Mouse (Mus musculus) monocyte, adult 2 months (primary cell): ENCODE data around the gene Irf7.
"Not testable (repeated sequence)": the region's sequence is repeated elsewhere in the genome, so short reads cannot be mapped to it uniquely, and the experiment has no call there.

Experiments used
- DNase-seq, 2 experiments: peaks; one replicate each; pipeline ENCODE4 v3.0.0; 2022; ENCODE audit warnings: low spot score in 2 of 2, low read depth in 1 of 2

The Irf7 gene

DNA sequence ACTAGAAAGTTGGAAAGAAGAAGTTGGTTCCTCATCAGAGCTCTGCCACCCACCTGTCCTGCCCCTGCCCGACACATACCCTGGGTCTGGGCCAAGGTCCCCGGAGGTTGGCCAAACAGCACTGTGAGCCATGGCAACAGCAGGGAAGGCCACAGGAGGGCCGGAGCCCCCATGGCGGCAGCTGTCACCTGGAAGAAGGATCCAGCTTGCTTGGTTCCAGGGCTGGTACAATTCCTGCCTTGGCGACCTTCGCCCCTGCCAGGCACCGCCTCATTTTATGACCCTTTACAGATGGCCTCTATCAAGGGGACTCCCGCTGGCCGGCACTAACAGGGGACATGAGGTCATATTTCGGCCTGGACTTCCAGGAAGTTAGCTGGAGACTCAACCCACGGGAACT, 10.3 kb upstream of the Irf7 start, which contains the start of gene Cdhr5:
Gene Cdhr5, minus strand, starts transcription at position 241 of the 400 bp plus-strand sequence.
- no peak for DNase-seq

DNA sequence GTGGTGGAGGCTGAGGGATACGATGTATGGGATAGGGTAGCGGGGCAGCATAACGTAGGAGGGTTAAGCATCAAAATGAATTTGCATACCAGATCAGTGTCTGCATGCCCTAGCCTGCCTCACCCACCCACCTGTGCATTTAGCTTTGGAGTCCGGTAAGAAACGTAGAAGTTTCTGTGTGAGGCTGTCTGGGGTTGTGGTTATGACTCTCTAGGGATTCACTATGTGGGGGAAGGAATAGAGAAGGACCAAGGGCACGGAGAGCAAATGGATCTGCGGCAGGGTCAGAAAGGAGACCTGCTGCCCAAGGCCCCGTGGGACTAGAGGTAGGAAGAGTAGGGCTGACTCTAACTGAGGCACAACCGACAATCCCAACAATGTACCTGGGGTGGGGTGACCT, 9.1 kb upstream of the Irf7 start:
- DNase-seq, result no peak

DNA sequence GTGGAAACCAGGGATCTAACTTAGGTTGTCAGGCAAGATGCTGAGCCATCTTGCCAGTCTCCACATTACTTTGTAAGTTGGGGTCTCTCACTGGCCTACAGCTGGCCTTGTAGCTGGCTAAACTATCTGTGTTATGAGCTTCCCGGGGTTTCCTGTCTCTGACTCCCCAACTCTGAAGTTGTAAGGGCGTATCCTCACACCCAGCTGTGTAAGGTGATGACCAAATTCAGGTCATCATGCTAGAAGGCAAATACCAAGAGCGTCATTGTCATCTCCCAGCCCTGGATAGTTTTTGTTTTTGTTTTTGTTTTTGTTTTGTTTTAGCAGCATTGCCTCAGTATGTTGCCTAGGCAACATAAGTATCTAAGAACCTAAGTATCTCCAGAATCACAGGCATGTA, 4.3 kb upstream of the Irf7 start:
- DNase-seq, result no peak

DNA sequence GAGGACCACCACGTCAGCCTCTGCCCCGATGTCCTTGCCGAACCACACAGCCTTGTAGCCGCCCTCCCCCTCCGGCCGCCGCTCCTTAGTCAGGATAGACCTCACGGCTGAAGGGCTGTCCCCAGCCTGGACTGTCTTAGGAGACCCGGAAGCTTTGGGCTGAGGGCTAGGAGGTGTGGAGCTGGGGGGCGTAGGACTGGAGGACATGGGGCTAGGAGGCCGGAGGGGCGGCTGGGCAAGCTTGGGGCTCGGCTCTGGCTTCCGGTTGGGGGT, 2.9 kb upstream of the Irf7 start:
- peak in 1 of 2 experiments; percentile 21 for DNase-seq

GRCm38 (mm10) chr7:141268466-141269272, 2.4 kb upstream of the Irf7 start:
- peak; percentile 54 to 61 for DNase-seq

- no peak for DNase-seq
Measured at GRCm38 (mm10) chr7:141265411-141265738, 906 bp downstream of the Irf7 start.

DNA sequence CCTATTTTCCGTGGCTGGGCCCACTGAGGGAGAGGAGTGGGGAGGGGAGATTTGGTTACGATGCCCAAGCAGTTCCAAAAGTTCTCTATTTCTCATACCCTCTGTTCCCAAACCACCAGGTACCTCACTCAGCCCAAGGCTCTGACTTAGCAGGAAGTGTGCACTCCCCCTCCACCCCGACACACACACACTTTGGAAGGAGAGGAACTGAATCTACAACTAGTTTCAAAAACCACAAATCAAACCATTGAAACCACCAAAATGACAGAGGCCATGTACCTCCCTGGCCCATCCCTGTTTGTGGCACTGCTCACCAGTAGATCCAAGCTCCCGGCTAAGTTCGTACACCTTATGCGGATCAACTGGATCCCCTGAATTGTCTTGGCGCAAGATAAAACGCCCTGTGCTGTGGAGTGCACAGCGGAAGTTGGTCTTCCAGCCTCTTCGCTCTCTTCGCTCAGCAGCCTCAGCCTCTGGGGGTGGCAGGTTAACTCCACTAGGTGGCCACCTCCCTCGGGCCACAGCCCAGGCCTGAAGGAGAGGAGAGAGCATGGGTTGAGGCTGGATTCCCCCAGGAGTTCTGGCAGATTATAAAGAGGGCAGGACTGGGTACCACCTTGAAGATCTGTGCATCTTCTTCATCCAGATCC, 1.4 kb downstream of the Irf7 start:
- DNase-seq, result peak in 1 of 2 experiments; percentile 44

GRCm38 (mm10) chr7:141264041-141264700, 2.1 kb downstream of the Irf7 start:
- DNase-seq, result no peak

GRCm38 (mm10) chr7:141263640-141264039, 2.6 kb downstream of the Irf7 start:
- no peak for DNase-seq

- DNase-seq, result no peak
Measured at GRCm38 (mm10) chr7:141261480-141261879, 4.8 kb downstream of the Irf7 start.

DNA sequence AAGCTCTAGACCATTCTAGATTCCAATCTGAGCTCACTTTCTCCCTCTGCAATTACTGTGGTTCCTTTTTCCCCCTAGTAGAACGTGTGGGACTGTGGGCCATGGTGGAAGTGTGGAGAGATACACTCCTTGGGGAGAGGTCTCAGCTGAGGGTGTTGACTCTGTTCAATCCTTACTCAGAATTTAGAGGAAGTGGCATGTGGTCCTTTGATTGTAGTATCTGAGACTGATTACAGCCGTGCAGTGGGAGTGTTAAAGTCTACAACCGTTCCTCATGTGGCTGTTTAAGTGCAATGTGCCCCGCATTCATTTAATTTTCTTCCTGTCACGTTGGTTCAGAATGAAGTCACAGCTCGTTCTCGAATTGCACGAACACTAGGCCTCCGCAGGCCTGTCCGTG, 10.1 kb downstream of the Irf7 start:
- DNase-seq, result no peak

DNA sequence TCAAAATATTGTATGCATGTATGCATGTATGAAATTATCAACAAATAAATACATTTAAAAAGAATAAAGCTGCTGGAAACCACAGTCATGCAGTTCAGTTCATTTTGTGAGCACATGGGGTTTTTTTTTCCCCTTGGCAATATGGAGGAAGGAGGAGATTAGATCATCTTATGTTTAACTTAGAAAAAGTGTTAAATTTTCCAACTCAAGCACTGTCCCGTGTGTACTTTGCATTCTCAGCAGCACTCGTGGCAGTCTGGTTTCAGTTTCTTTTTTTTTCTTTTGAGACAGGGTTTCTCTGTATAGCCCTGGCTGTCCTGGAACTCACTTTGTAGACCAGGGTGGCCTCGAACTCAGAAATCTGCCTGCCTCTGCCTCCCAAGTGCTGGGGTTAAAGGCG, 15.8 kb downstream of the Irf7 start:
- not testable (repeated sequence) for DNase-seq

- DNase-seq, result no peak
Measured at GRCm38 (mm10) chr7:141231551-141231950, 34.7 kb downstream of the Irf7 start.

GRCm38 (mm10) chr7:141231111-141231510, 35.2 kb downstream of the Irf7 start:
- no peak for DNase-seq

GRCm38 (mm10) chr7:141230570-141230969, 35.7 kb downstream of the Irf7 start:
- no peak for DNase-seq

DNA sequence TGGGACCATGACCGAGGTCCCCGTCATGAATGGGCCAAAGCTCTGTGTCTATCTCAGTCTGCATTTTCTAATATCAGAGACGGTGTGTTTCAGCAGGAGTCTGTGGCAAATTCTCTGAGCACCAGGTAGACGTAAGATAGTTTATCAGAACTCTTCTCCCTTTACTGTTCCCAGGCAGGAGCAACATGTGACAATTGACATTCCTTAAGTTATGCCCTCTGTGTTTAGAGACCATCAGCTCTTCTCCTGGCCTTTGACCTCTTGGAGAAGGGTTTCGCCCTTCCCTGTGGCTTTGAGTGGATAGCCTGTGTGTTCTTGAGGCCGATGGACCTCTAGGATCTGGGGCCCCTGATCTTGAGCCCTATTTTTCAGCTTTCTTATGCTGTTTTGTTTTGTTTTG, 36.6 kb downstream of the Irf7 start:
- DNase-seq, result no peak

- DNase-seq, result peak; percentile 75 to 90
Measured at GRCm38 (mm10) chr7:141228279-141229067, 37.8 kb downstream of the Irf7 start, which contains the start of gene Phrf1. Phrf1 (plus strand) TSS chr7:141228784.

DNA sequence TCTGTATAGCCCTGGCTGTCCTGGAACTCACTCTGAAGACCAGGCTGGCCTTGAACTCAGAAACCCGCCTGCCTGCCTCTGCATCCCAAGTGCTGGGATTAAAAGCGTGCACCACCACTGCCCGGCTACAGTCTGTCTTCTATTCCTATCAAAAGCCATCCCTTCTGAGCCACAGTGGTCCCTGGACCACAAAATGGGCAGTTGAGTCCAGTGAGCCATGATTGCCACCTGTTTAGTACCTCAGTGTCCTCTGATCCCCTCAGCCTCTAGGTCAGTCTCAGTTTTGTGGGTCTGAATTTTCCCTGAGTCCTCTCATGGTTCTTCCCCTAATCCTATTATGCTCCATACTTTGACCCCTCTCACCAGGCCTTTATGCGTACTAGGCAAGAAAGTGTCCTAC, 38.5 kb downstream of the Irf7 start:
- DNase-seq, result no peak

- no peak for DNase-seq
Measured at GRCm38 (mm10) chr7:141226535-141226934, 39.7 kb downstream of the Irf7 start.

DNA sequence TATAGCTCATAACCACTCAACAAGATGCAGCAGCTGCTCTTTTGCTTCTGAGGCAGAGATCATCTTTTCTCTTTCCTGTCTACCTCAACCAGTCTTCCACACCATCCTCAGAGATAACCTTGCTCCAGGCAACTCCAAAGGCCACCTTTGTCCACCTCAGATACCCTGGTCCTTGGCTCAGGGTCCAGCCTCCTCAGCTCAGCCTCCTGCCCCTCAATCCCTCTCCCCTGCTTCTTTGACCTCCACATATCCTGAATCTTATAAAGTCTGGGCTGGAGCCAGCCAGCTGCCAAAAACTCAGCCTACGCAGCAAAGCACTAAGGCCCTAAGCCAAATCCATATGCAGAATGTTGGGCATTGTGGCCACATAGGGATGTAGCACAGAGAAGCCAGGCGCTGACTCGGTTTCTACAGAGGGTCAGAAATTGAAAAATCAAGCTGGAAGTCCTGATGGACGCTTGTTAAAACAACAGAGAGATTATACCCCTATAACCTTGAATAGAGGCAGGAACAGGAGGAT, 43.5 kb downstream of the Irf7 start:
- DNase-seq, result no peak

DNA sequence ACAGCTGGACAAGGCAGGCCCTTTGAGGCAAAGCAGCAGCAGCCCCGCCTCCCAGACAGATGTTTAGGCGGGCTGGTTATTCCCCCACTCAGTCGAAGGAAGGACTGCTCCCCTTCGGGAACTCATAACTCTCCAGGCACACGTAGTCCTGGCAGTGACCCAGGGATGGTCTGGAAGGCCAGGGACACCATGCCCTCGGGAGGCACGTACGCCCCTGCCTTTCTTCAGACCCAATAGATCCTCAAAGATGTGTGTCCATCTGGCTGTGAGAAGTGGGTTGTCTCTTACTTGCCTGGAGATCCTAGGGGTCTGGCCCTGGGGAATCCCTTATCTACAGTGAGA, 44.2 kb downstream of the Irf7 start:
- DNase-seq, result no peak
